Mouse (Mus musculus): ENCODE measurements around the gene Gna11.

GRCm38 (mm10) chr10:81507095-81507494 lies 37.9 kb downstream of the Gna11 start:
- TF ChIP-seq POLR2A (IDR thresholded peaks at IDR 0.05; ENCODE audit: low read depth, low read length) = no peak
- TF ChIP-seq CTCF (IDR thresholded peaks at IDR 0.05; ENCODE audit: extremely low read depth, insufficient read depth, insufficient read length, insufficient replicate concordance) = no peak
